Mouse (Mus musculus) frontal cortex, adult (tissue): ENCODE data around the gene Tenm2.

Experiments used
- ATAC-seq: cut with Nextera tagmentation; 2 replicates; pipeline ENCODE4 v1.9.2; 2017; ENCODE audit warnings: mild to moderate bottlenecking, moderate library complexity, mixed read lengths; ENCODE audit not compliant: low TSS enrichment

The Tenm2 gene

GRCm38 (mm10) chr11:36052598-36052997 lies 1183.2 kb downstream of the Tenm2 start:
- no peak for ATAC-seq

GRCm38 (mm10) chr11:36052091-36052490 lies 1183.7 kb downstream of the Tenm2 start:
- no peak for ATAC-seq

- no peak for ATAC-seq
Measured at GRCm38 (mm10) chr11:36049547-36049946, 1186.2 kb downstream of the Tenm2 start.

GRCm38 (mm10) chr11:36045681-36046276 lies 1190.0 kb downstream of the Tenm2 start:
- ATAC-seq, result peak; percentile 70

GRCm38 (mm10) chr11:36041411-36041810 lies 1194.4 kb downstream of the Tenm2 start:
- ATAC-seq, result no peak

GRCm38 (mm10) chr11:36040508-36041233 lies 1195.1 kb downstream of the Tenm2 start:
- ATAC-seq, result no peak

GRCm38 (mm10) chr11:36039825-36040224 lies 1195.9 kb downstream of the Tenm2 start:
- ATAC-seq, result no peak

- no peak for ATAC-seq
Measured at GRCm38 (mm10) chr11:36038386-36038785, 1197.4 kb downstream of the Tenm2 start.

GRCm38 (mm10) chr11:36037311-36037710 lies 1198.5 kb downstream of the Tenm2 start:
- ATAC-seq, result no peak

GRCm38 (mm10) chr11:36036061-36036695 lies 1199.6 kb downstream of the Tenm2 start:
- peak; percentile 86 for ATAC-seq

GRCm38 (mm10) chr11:36031751-36032150 lies 1204.0 kb downstream of the Tenm2 start:
- no peak for ATAC-seq

GRCm38 (mm10) chr11:36020009-36020408 lies 1215.8 kb downstream of the Tenm2 start:
- peak; percentile 38; the same call in 1 of the 2 replicates for ATAC-seq

GRCm38 (mm10) chr11:36013179-36013578 lies 1222.6 kb downstream of the Tenm2 start:
- ATAC-seq, result no peak

GRCm38 (mm10) chr11:36009281-36010208 lies 1226.2 kb downstream of the Tenm2 start:
- ATAC-seq, result no peak

- ATAC-seq, result no peak
Measured at GRCm38 (mm10) chr11:36002900-36003299, 1232.9 kb downstream of the Tenm2 start.

- peak; percentile 90 for ATAC-seq
Measured at GRCm38 (mm10) chr11:36001282-36001970, 1234.3 kb downstream of the Tenm2 start.

GRCm38 (mm10) chr11:36000585-36001281 lies 1235.0 kb downstream of the Tenm2 start:
- ATAC-seq, result no peak

- no peak for ATAC-seq
Measured at GRCm38 (mm10) chr11:36000038-36000437, 1235.7 kb downstream of the Tenm2 start.

- no peak for ATAC-seq
Measured at GRCm38 (mm10) chr11:35998048-35998447, 1237.7 kb downstream of the Tenm2 start.

GRCm38 (mm10) chr11:35995310-35995709 lies 1240.5 kb downstream of the Tenm2 start:
- no peak for ATAC-seq

GRCm38 (mm10) chr11:35991846-35992245 lies 1243.9 kb downstream of the Tenm2 start:
- peak; percentile 80 for ATAC-seq
